1 mouse cellular context compared by ENCODE assay signal in the genomic region with DNA sequence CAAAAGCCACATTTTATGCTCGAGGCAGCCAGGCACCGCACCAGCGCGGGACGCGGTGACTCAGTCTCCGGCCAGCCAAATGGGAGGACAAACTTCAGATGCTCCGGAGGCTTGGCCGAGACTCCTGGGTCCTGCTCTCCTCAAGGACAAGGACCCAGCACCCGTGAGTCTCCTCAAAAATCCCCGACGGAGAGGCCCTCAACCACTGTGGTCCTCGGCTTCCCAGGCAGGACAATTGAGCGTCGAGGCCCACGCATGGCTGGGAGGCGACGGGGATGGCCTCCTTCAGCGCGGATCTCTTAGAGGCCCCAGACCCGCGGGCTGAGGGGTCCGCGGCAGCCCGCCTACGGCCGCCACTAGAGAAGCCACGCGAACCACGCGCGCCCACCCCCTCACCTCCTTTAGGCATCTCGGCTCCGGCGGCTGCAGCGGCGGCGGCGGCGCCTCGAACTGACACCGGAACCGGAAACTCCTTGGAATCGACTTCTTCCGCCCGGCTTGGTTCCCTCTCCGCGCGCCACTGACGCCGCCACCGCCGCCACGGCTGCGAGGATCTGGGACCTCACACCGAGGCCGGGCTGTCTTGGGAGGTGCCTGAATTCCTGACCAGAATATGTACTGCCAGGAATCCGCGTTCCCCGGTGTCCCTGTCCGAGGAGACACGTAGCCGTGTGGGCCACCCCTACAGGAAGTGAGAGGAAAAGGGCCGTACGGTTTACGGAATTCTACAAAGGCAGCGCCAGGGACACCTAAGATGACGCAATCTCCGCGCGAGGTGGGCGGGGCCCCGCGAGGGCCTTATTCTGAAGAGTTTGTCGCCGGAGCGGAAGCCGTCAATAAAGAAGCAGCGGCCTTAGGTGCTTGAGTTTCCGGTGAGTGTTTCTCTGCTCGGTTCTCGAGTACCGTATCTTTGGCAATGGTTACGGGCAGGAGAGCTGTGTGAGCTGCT.
A peak's percentile ranks its signal among the peaks of the same experiment; 100 is the strongest.
TF ChIP-seq lines count a peak whose summit lies in the region.

A gene (minus strand): TSS at position 668 of the 949 bp plus-strand sequence.
A gene (plus strand): TSS at position 792 of the 949 bp plus-strand sequence.

TF ChIP-seq in CH12.LX, 34 proteins besides CTCF, POLR2A, EP300 and RAD21:
- no peak for TF ChIP-seq SMC3 (IDR thresholded peaks at IDR 0.05; ENCODE audit: low read depth, low read length)
- TF ChIP-seq KAT2A (IDR thresholded peaks at IDR 0.05; ENCODE audit: insufficient replicate concordance, low read length): peak; percentile 87; the same call in 1 of the 2 replicates
- TF ChIP-seq MYC (IDR thresholded peaks at IDR 0.05; ENCODE audit: low read depth, low read length): peak; percentile 83
- TF ChIP-seq TBP (conservative IDR thresholded peaks at IDR 0.05; ENCODE audit: low read depth, low read length): peak; percentile 96
- TF ChIP-seq ETS1 (conservative IDR thresholded peaks at IDR 0.05; ENCODE audit: low read depth, low read length): peak; percentile 42; the same call in 1 of the 2 replicates
- peak; percentile 84; the same call in 1 of the 2 replicates for TF ChIP-seq MEF2A (IDR thresholded peaks at IDR 0.05; ENCODE audit: borderline replicate concordance, low read depth, low read length)
- peak; percentile 89 for TF ChIP-seq POLR2AphosphoS2 (IDR thresholded peaks at IDR 0.05; ENCODE audit: low read depth, low read length)
- TF ChIP-seq E2F4 (IDR thresholded peaks at IDR 0.05; ENCODE audit: insufficient replicate concordance, low read depth, low read length): peak; percentile 58; the same call in 1 of the 2 replicates
- peak; percentile 78 for TF ChIP-seq MXI1 (IDR thresholded peaks at IDR 0.05; ENCODE audit: low read depth, low read length)
- 0 out of 2 replicates have a peak, but pooled peaks have one; percentile 29 for TF ChIP-seq IRF4 (IDR thresholded peaks at IDR 0.05; ENCODE audit: low read depth, low read length)
- no peak for TF ChIP-seq BHLHE40 (IDR thresholded peaks at IDR 0.05; ENCODE audit: low read depth, low read length)
- TF ChIP-seq CHD2 (IDR thresholded peaks at IDR 0.05; ENCODE audit: low read length): peak; percentile 58; the same call in 1 of the 2 replicates
- no peak for TF ChIP-seq MAFK (IDR thresholded peaks at IDR 0.05; ENCODE audit: insufficient replicate concordance, low read length)
- TF ChIP-seq HCFC1 (IDR thresholded peaks at IDR 0.05; ENCODE audit: low read depth, low read length): peak; percentile 89
- TF ChIP-seq ZMIZ1 (IDR thresholded peaks at IDR 0.05; ENCODE audit: low read depth, low read length): peak; percentile 92; the same call in 1 of the 2 replicates
- TF ChIP-seq CHD1 (IDR thresholded peaks at IDR 0.05; ENCODE audit: low read depth, low read length): no peak
- peak; percentile 100 for TF ChIP-seq MAX (IDR thresholded peaks at IDR 0.05; ENCODE audit: low read length)
- TF ChIP-seq NRF1 (IDR thresholded peaks at IDR 0.05; ENCODE audit: low read depth, low read length): peak; percentile 43
- TF ChIP-seq NELFE (IDR thresholded peaks at IDR 0.05; ENCODE audit: low read depth, low read length): peak; percentile 72
- TF ChIP-seq JUN (IDR thresholded peaks at IDR 0.05; ENCODE audit: insufficient read depth, low read depth, low read length): peak; percentile 88
- TF ChIP-seq JUND (conservative IDR thresholded peaks at IDR 0.05; ENCODE audit: low read depth, low read length): peak; percentile 93
- no peak for TF ChIP-seq ZC3H11A (IDR thresholded peaks at IDR 0.05; ENCODE audit: low read depth, low read length)
- TF ChIP-seq UBTF (IDR thresholded peaks at IDR 0.05; ENCODE audit: low read depth, low read length): peak; percentile 97; the same call in 1 of the 2 replicates
- TF ChIP-seq PAX5 (IDR thresholded peaks at IDR 0.05; ENCODE audit: low read length): no peak
- no peak for TF ChIP-seq ZKSCAN1 (IDR thresholded peaks at IDR 0.05; ENCODE audit: borderline replicate concordance, low read depth, low read length)
- TF ChIP-seq MAZ (IDR thresholded peaks at IDR 0.05; ENCODE audit: low read depth, low read length): no peak
- peak; percentile 97 for TF ChIP-seq TCF12 (IDR thresholded peaks at IDR 0.05; ENCODE audit: low read depth, low read length)
- peak; percentile 51; the same call in 1 of the 2 replicates for TF ChIP-seq RCOR1 (conservative IDR thresholded peaks at IDR 0.05; ENCODE audit: low read depth, low read length)
- peak; percentile 79 for TF ChIP-seq SIN3A (IDR thresholded peaks at IDR 0.05; ENCODE audit: low read length)
- TF ChIP-seq ZNF384 (IDR thresholded peaks at IDR 0.05; ENCODE audit: low read depth, low read length): no peak
- no peak for TF ChIP-seq USF2 (conservative IDR thresholded peaks at IDR 0.05; ENCODE audit: low read depth, low read length)
- TF ChIP-seq ELF1 (IDR thresholded peaks at IDR 0.05; ENCODE audit: low read depth, low read length): peak; percentile 75
- no peak for TF ChIP-seq USF1 (IDR thresholded peaks at IDR 0.05; ENCODE audit: low read depth, low read length)
- no peak for TF ChIP-seq GABPA (IDR thresholded peaks at IDR 0.05; ENCODE audit: insufficient replicate concordance, low read depth, low read length)
